In genomic region chr9:99016759-99017158, GRCm38 (mm10) we compare ENCODE assay signal across 28 mouse cellular contexts. TPM values are rescaled to one million over a fixed set of nuclear protein-coding genes. Genes with fewer than 3 reads are reported as not detected.
A peak's percentile ranks its signal among the peaks of the same experiment; 100 is the strongest.
DNase-seq lines count a peak whose midpoint lies in the region; ATAC-seq and TF ChIP-seq lines count a peak whose summit lies in the region.
"Had no signal": no experiment of that assay in that cellular context is flagged by ENCODE, and none has a peak within 500 bp of the region (broad histone marks: within the 10 kb centered on the region; RNA-seq: fewer than 3 reads in every experiment).

No protein-coding gene starts in this region.

- DNase-seq in frontal cortex, postnatal 14 days (ENCODE audit: low spot score in 2 of 2): no peak
- peak; percentile 39 to 71 for DNase-seq in left cerebral cortex, postnatal 14 days (ENCODE audit: low spot score in 2 of 2)
- DNase-seq in left cerebral cortex, adult 2 months (ENCODE audit: extremely low spot score in 1 of 2, low spot score in 2 of 2): no peak
- peak; percentile 16 for DNase-seq in right cerebral cortex, postnatal 4 days
- no peak for DNase-seq in right cerebral cortex, postnatal 25 days
- peak; percentile 43 for DNase-seq in brain, adult 2 months (ENCODE audit: low read depth, low spot score)
- DNase-seq in heart, postnatal 14 days: no peak
- DNase-seq: B cell, adult 2 months; cerebellum, adult 18-20 months; cerebellum, adult 9-10 months; cerebellum, postnatal 14 days; gastrocnemius, postnatal 10 days; gastrocnemius, postnatal 36 days; heart, adult 2 months had no signal

- H3K4me3 ChIP-seq in left cerebral cortex, adult 2 months: no peak overlapping the region
- H3K4me3 ChIP-seq: heart, adult 2 months; heart, embryonic 10.5 days; heart, embryonic 13.5 days; hindbrain, embryonic 12.5 days; hindbrain, embryonic 15.5 days had no signal

- ATAC-seq in frontal cortex, adult (ENCODE audit: low TSS enrichment): peak; percentile 89
- ATAC-seq: forebrain, embryonic 14.5 days had no signal

- no peak for TF ChIP-seq CTCF in left cerebral cortex, adult 2 months (IDR thresholded peaks at IDR 0.05)

- intact Hi-C loops in left cerebral cortex, postnatal 14 days (cut with DNase I): no loop called here
- intact Hi-C loops in left cerebral cortex, adult 2 months (cut with DNase I): no loop called here
- intact Hi-C loops in heart, postnatal 14 days (cut with DNase I): no loop called here

- H3K27ac ChIP-seq in left cerebral cortex, adult 2 months: no peak overlapping the region
- H3K27ac ChIP-seq: heart, adult 2 months; heart, embryonic 10.5 days; heart, embryonic 13.5 days; hindbrain, embryonic 12.5 days; hindbrain, embryonic 15.5 days had no signal

RNA-seq across cellular contexts. Expression of gene Gm1123, which starts 18.8 kb away (rescaled TPM):
- total RNA-seq in left cerebral cortex, postnatal 14 days (2021): not detected
- total RNA-seq in left cerebral cortex, adult 2 months (2021): not detected
- not detected for total RNA-seq in heart, postnatal 14 days (2021)
- total RNA-seq: adrenal gland, adult 2 months; adrenal gland, postnatal 14 days; adrenal gland, postnatal 4 days; CH12.LX; gastrocnemius, adult 18-20 months; gastrocnemius, postnatal 10 days; gastrocnemius, postnatal 36 days; granulocyte monocyte progenitor cell, adult 5-6 weeks; heart, adult 2 months; heart, postnatal 25 days; hematopoietic stem cell, adult 5-6 weeks had no signal

RNA-seq across cellular contexts. Expression of gene Faim, which starts 30.6 kb away (rescaled TPM):
- total RNA-seq in left cerebral cortex, postnatal 14 days (2021): 10 to 100 TPM; 29.8 to 36.6 TPM
- total RNA-seq in left cerebral cortex, adult 2 months (2021): 10 to 100 TPM; 34.1 to 35.8 TPM
- 1 to 10 TPM; 5.3 to 5.6 TPM for total RNA-seq in heart, postnatal 14 days (2021)

Comparison
In these comparisons a context has a peak if more than half of its experiments do, and no peak if none do; other contexts are left out.
1. DNase-seq: peak in left cerebral cortex, postnatal 14 days (2 of 2), right cerebral cortex, postnatal 4 days (single experiment) and brain, adult 2 months (single experiment); none in frontal cortex, postnatal 14 days (0 of 2), left cerebral cortex, adult 2 months (0 of 2), right cerebral cortex, postnatal 25 days (single experiment) and heart, postnatal 14 days (0 of 2).
2. RNA of gene Faim, which starts 30.6 kb away (total RNA-seq): 29.8 to 36.6 TPM in left cerebral cortex, postnatal 14 days and 34.1 to 35.8 TPM in left cerebral cortex, adult 2 months; 5.3 to 5.6 TPM in heart, postnatal 14 days; every median in the first group is over 4 times any median in the second.